Mouse (Mus musculus): Measurements from ENCODE around the gene Dnmt3l. TPM values are rescaled to one million over a fixed set of nuclear protein-coding genes. Genes with fewer than 3 reads are reported as not detected.
"Not testable (repeated sequence)": the region's sequence is repeated elsewhere in the genome, so short reads cannot be mapped to it uniquely, and the experiment has no call there.

The Dnmt3l gene
- polyA plus RNA-seq, 1 experiment from 2014 or later, result 1.2 TPM

- H3K36me3 ChIP-seq (ENCODE audit: insufficient read depth, low read length), result no peaks in the 10 kb centered on the region
- no peak overlapping the region for H3K27ac ChIP-seq (ENCODE audit: low read length)
- H3K4me2 ChIP-seq (replicated peaks; ENCODE audit: low read depth, low read length), result no peak overlapping the region
- H3K27me3 ChIP-seq (ENCODE audit: insufficient read depth, low read length), result no peaks in the 10 kb centered on the region
- ATAC-seq (ENCODE audit: low FRiP score, low TSS enrichment), result no peak
- H3K9me3 ChIP-seq (ENCODE audit: low read length), result no peaks in the 10 kb centered on the region
- WGBS, result 80% methylated on average over 4 of the region's 4 CpGs
- H3K9ac ChIP-seq (replicated peaks; ENCODE audit: low read length), result no peak overlapping the region
- no peak overlapping the region for H3K4me3 ChIP-seq (ENCODE audit: low read length)
- H3K4me1 ChIP-seq (ENCODE audit: insufficient read depth, low read length), result no peaks in the 10 kb centered on the region
Observed at GRCm38 (mm10) chr10:78090706-78091491, 49.2 kb downstream of the Dnmt3l start.

- H3K4me2 ChIP-seq (replicated peaks; ENCODE audit: low read depth, low read length), result no peak overlapping the region
- H3K9ac ChIP-seq (replicated peaks; ENCODE audit: low read length), result no peak overlapping the region
- H3K4me1 ChIP-seq (ENCODE audit: insufficient read depth, low read length), result no peaks in the 10 kb centered on the region
- no peak for ATAC-seq (ENCODE audit: low FRiP score, low TSS enrichment)
- 81% methylated on average over 23 of the region's 23 CpGs for WGBS
- no peaks in the 10 kb centered on the region for H3K9me3 ChIP-seq (ENCODE audit: low read length)
- no peaks in the 10 kb centered on the region for H3K27me3 ChIP-seq (ENCODE audit: insufficient read depth, low read length)
- no peaks in the 10 kb centered on the region for H3K36me3 ChIP-seq (ENCODE audit: insufficient read depth, low read length)
- no peak overlapping the region for H3K27ac ChIP-seq (ENCODE audit: low read length)
- H3K4me3 ChIP-seq (ENCODE audit: low read length), result no peak overlapping the region
Observed at GRCm38 (mm10) chr10:78091865-78092724, 50.3 kb downstream of the Dnmt3l start.

- H3K4me2 ChIP-seq (replicated peaks; ENCODE audit: low read depth, low read length), result no peak overlapping the region
- WGBS, result 64% methylated on average over 13 of the region's 13 CpGs
- ATAC-seq (ENCODE audit: low FRiP score, low TSS enrichment), result no peak
- no peak overlapping the region for H3K4me3 ChIP-seq (ENCODE audit: low read length)
- H3K9ac ChIP-seq (replicated peaks; ENCODE audit: low read length), result no peak overlapping the region
- H3K36me3 ChIP-seq (ENCODE audit: insufficient read depth, low read length), result no peaks in the 10 kb centered on the region
- H3K27ac ChIP-seq (ENCODE audit: low read length), result no peak overlapping the region
- no peaks in the 10 kb centered on the region for H3K27me3 ChIP-seq (ENCODE audit: insufficient read depth, low read length)
- no peaks in the 10 kb centered on the region for H3K9me3 ChIP-seq (ENCODE audit: low read length)
- H3K4me1 ChIP-seq (ENCODE audit: insufficient read depth, low read length), result no peaks in the 10 kb centered on the region
Observed at GRCm38 (mm10) chr10:78092725-78093029, 50.9 kb downstream of the Dnmt3l start.

GRCm38 (mm10) chr10:78095221-78095620 is 53.5 kb downstream of the Dnmt3l start:
- Histone ChIP-seq H3K4me2 (replicated peaks; ENCODE audit: low read depth, low read length) (no peak overlapping the region), H3K4me1 (ENCODE audit: insufficient read depth, low read length) (no peaks in the 10 kb centered on the region), H3K9ac (replicated peaks; ENCODE audit: low read length) (no peak overlapping the region), H3K27ac (ENCODE audit: low read length) (no peak overlapping the region), H3K9me3 (ENCODE audit: low read length) (no peaks in the 10 kb centered on the region), H3K27me3 (ENCODE audit: insufficient read depth, low read length) (no peaks in the 10 kb centered on the region), H3K4me3 (ENCODE audit: low read length) (no peak overlapping the region), H3K36me3 (ENCODE audit: insufficient read depth, low read length) (no peaks in the 10 kb centered on the region)
- no peak for ATAC-seq (ENCODE audit: low FRiP score, low TSS enrichment)

- H3K27me3 ChIP-seq (ENCODE audit: insufficient read depth, low read length), result no peaks in the 10 kb centered on the region
- H3K4me1 ChIP-seq (ENCODE audit: insufficient read depth, low read length), result peaks cover 7% of the 10 kb centered on the region
- H3K36me3 ChIP-seq (ENCODE audit: insufficient read depth, low read length), result no peaks in the 10 kb centered on the region
- no peak overlapping the region for H3K4me2 ChIP-seq (replicated peaks; ENCODE audit: low read depth, low read length)
- H3K27ac ChIP-seq (ENCODE audit: low read length), result no peak overlapping the region
- no peak for ATAC-seq (ENCODE audit: low FRiP score, low TSS enrichment)
- WGBS, result 84% methylated on average over 5 of the region's 5 CpGs
- H3K4me3 ChIP-seq (ENCODE audit: low read length), result no peak overlapping the region
- no peaks in the 10 kb centered on the region for H3K9me3 ChIP-seq (ENCODE audit: low read length)
- H3K9ac ChIP-seq (replicated peaks; ENCODE audit: low read length), result no peak overlapping the region
Observed at GRCm38 (mm10) chr10:78095954-78096931, 54.5 kb downstream of the Dnmt3l start.

GRCm38 (mm10) chr10:78099860-78100259 is 58.1 kb downstream of the Dnmt3l start:
- H3K36me3 ChIP-seq (ENCODE audit: insufficient read depth, low read length); H3K9ac ChIP-seq (replicated peaks; ENCODE audit: low read length); H3K27ac ChIP-seq (ENCODE audit: low read length); H3K4me2 ChIP-seq (replicated peaks; ENCODE audit: low read depth, low read length); H3K9me3 ChIP-seq (ENCODE audit: low read length); H3K4me3 ChIP-seq (ENCODE audit: low read length); H3K27me3 ChIP-seq (ENCODE audit: insufficient read depth, low read length); ATAC-seq (ENCODE audit: low FRiP score, low TSS enrichment): not testable (repeated sequence)
- H3K4me1 ChIP-seq (ENCODE audit: insufficient read depth, low read length), result peaks cover 23% of the 10 kb centered on the region

GRCm38 (mm10) chr10:78100989-78101780 is 59.4 kb downstream of the Dnmt3l start:
- no peaks in the 10 kb centered on the region for H3K9me3 ChIP-seq (ENCODE audit: low read length)
- H3K4me2 ChIP-seq (replicated peaks; ENCODE audit: low read depth, low read length), result peak overlapping the region; percentile 57
- WGBS, result 16% methylated on average over 16 of the region's 16 CpGs
- ATAC-seq (ENCODE audit: low FRiP score, low TSS enrichment), result peak; percentile 43; the same call in 1 of the 2 replicates
- H3K4me1 ChIP-seq (ENCODE audit: insufficient read depth, low read length), result peaks cover 36% of the 10 kb centered on the region
- H3K36me3 ChIP-seq (ENCODE audit: insufficient read depth, low read length), result no peaks in the 10 kb centered on the region
- peak overlapping the region; percentile 31 for H3K4me3 ChIP-seq (ENCODE audit: low read length)
- no peaks in the 10 kb centered on the region for H3K27me3 ChIP-seq (ENCODE audit: insufficient read depth, low read length)
- H3K9ac ChIP-seq (replicated peaks; ENCODE audit: low read length), result peak overlapping the region; percentile 54
- H3K27ac ChIP-seq (ENCODE audit: low read length), result peak overlapping the region; percentile 25; the same call in 1 of the 2 replicates

- no peaks in the 10 kb centered on the region for H3K36me3 ChIP-seq (ENCODE audit: insufficient read depth, low read length)
- H3K4me1 ChIP-seq (ENCODE audit: insufficient read depth, low read length), result peaks cover 36% of the 10 kb centered on the region
- peak; percentile 62 for ATAC-seq (ENCODE audit: low FRiP score, low TSS enrichment)
- H3K4me3 ChIP-seq (ENCODE audit: low read length), result no peak overlapping the region
- peak overlapping the region; percentile 84 for H3K27ac ChIP-seq (ENCODE audit: low read length)
- H3K9ac ChIP-seq (replicated peaks; ENCODE audit: low read length), result no peak overlapping the region
- no peaks in the 10 kb centered on the region for H3K9me3 ChIP-seq (ENCODE audit: low read length)
- 52% methylated on average over 11 of the region's 11 CpGs for WGBS
- H3K4me2 ChIP-seq (replicated peaks; ENCODE audit: low read depth, low read length), result peak overlapping the region; percentile 27
- H3K27me3 ChIP-seq (ENCODE audit: insufficient read depth, low read length), result no peaks in the 10 kb centered on the region
Observed at GRCm38 (mm10) chr10:78104555-78105490, 63.1 kb downstream of the Dnmt3l start.
